Mouse (Mus musculus): Measurements from ENCODE around the gene Atp6v0c. TPM values are rescaled to one million over a fixed set of nuclear protein-coding genes. Genes with fewer than 3 reads are reported as not detected.

The Atp6v0c gene
- total and polyA plus RNA-seq, 3 experiments: 58.4 to 515 (median 125) TPM

GRCm38 (mm10) chr17:24156394-24156793, 13.1 kb downstream of the Atp6v0c start:
- H3K36me3 ChIP-seq (ENCODE audit: control insufficient read depth in 1 of 2, insufficient read depth in 2 of 2, low read length in 2 of 2): peaks cover 0 to 7% of the 10 kb centered on the region in 2 experiments; a peak in 2 of 4 replicates
- no peak for DNase-seq (ENCODE audit: low read depth, low spot score)

DNA sequence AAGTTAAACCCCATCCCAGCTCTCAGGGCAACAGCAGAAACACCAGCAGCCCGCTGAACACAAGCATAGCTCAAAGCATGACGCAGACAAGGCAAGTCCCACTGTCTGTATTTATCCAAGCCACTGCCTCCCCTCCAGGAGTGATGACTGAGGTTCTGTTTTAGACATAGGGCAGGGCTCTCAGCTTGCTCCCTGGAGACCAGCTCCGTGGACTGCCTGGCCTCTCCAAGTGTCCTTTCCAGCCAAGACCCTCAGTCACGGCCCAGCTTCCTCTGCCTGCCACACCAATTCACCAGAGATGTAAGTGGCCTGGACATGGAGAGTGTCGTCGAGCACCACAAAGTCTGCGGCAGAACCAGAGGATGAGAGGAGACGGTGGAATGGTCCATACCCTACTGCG, 13.8 kb downstream of the Atp6v0c start:
- H3K4me1 ChIP-seq (ENCODE audit: control insufficient read depth in 1 of 2, insufficient read depth in 2 of 2, low read length in 2 of 2): peaks cover 0 to 7% of the 10 kb centered on the region in 2 experiments; a peak in 1 of 4 replicates
- peaks cover 0 to 7% of the 10 kb centered on the region in 2 experiments; a peak in 2 of 4 replicates for H3K36me3 ChIP-seq (ENCODE audit: control insufficient read depth in 1 of 2, insufficient read depth in 2 of 2, low read length in 2 of 2)
- no peaks in the 10 kb centered on the region for H3K27me3 ChIP-seq (ENCODE audit: control insufficient read depth in 1 of 2, insufficient read depth in 2 of 2, low read length in 2 of 2)
- H3K27ac ChIP-seq (ENCODE audit: control insufficient read depth, low read depth, low read length): no peak overlapping the region
- no peak for TF ChIP-seq MAX (IDR thresholded peaks at IDR 0.05; ENCODE audit: low read length)
- TF ChIP-seq POLR2AphosphoS5 (IDR thresholded peaks at IDR 0.05; ENCODE audit: borderline replicate concordance, low read depth, low read length): no peak
- no peak for TF ChIP-seq NRF1 (IDR thresholded peaks at IDR 0.05; ENCODE audit: insufficient read depth, low read depth, low read length, poor library complexity, severe bottlenecking)
- no peak for TF ChIP-seq CHD1 (IDR thresholded peaks at IDR 0.05; ENCODE audit: low read depth, low read length)
- no peak for TF ChIP-seq POLR2A (IDR thresholded peaks at IDR 0.05; ENCODE audit: control insufficient read depth in 1 of 2, insufficient read depth in 1 of 2, low read depth in 1 of 2, low read length in 2 of 2, poor library complexity in 1 of 2)
- no peak for TF ChIP-seq SIN3A (IDR thresholded peaks at IDR 0.05; ENCODE audit: low read length)
- no peak for TF ChIP-seq BHLHE40 (IDR thresholded peaks at IDR 0.05; ENCODE audit: borderline replicate concordance, low read depth, low read length)
- TF ChIP-seq TCF12 (IDR thresholded peaks at IDR 0.05; ENCODE audit: low read depth, low read length): no peak
- TF ChIP-seq ZNF384 (IDR thresholded peaks at IDR 0.05; ENCODE audit: low read depth, low read length): no peak
- no peak for TF ChIP-seq MAFK (IDR thresholded peaks at IDR 0.05; ENCODE audit: borderline replicate concordance, low read depth, low read length)
- TF ChIP-seq E2F4 (IDR thresholded peaks at IDR 0.05; ENCODE audit: borderline replicate concordance, low read depth, low read length): no peak
- H3K4me3 ChIP-seq (ENCODE audit: control insufficient read depth in 1 of 2, insufficient read depth in 1 of 2, low read depth in 2 of 2, low read length in 2 of 2): no peak overlapping the region
- no peak overlapping the region for H3K9ac ChIP-seq (ENCODE audit: control insufficient read depth, low read depth, low read length, poor library complexity, severe bottlenecking)
- no peaks in the 10 kb centered on the region for H3K9me3 ChIP-seq (replicated peaks; ENCODE audit: insufficient read depth, low read length)
- no peak for DNase-seq (ENCODE audit: low read depth, low spot score)
- H3K79me2 ChIP-seq (ENCODE audit: control insufficient read depth, insufficient read depth, low read length, poor library complexity): no peaks in the 10 kb centered on the region

More at GRCm38 (mm10) chr17:24156394-24156793, 13.1 kb downstream of the Atp6v0c start:
- TF ChIP-seq POLR2A (IDR thresholded peaks at IDR 0.05; ENCODE audit: control insufficient read depth in 1 of 2, insufficient read depth in 1 of 2, low read depth in 1 of 2, low read length in 2 of 2, poor library complexity in 1 of 2) (no peak), POLR2AphosphoS5 (IDR thresholded peaks at IDR 0.05; ENCODE audit: borderline replicate concordance, low read depth, low read length) (no peak), GABPA (IDR thresholded peaks at IDR 0.05; ENCODE audit: low read depth, low read length) (no peak), MYB (IDR thresholded peaks at IDR 0.05; ENCODE audit: low read depth, low read length) (no peak), ZNF384 (IDR thresholded peaks at IDR 0.05; ENCODE audit: low read depth, low read length) (no peak), MAFK (IDR thresholded peaks at IDR 0.05; ENCODE audit: borderline replicate concordance, low read depth, low read length) (no peak), KAT2A (conservative IDR thresholded peaks at IDR 0.05; ENCODE audit: low read depth, low read length) (no peak), ETS1 (IDR thresholded peaks at IDR 0.05; ENCODE audit: low read depth, low read length) (no peak), MAZ (IDR thresholded peaks at IDR 0.05; ENCODE audit: low read depth, low read length) (no peak), EP300 (IDR thresholded peaks at IDR 0.05; ENCODE audit: low read depth in 1 of 2, low read length in 2 of 2) (no peak), UBTF (IDR thresholded peaks at IDR 0.05; ENCODE audit: borderline replicate concordance, insufficient read depth, low read depth, low read length) (no peak), HCFC1 (IDR thresholded peaks at IDR 0.05; ENCODE audit: low read depth, low read length) (no peak), POLR2AphosphoS2 (IDR thresholded peaks at IDR 0.05; ENCODE audit: low read length) (no peak), NRF1 (IDR thresholded peaks at IDR 0.05; ENCODE audit: insufficient read depth, low read depth, low read length, poor library complexity, severe bottlenecking) (no peak), ZC3H11A (IDR thresholded peaks at IDR 0.05; ENCODE audit: low read depth, low read length) (no peak), TAL1 (IDR thresholded peaks at IDR 0.05; ENCODE audit: low read length) (no peak)
- H3K9me3 ChIP-seq (replicated peaks; ENCODE audit: insufficient read depth, low read length): no peaks in the 10 kb centered on the region
- no peaks in the 10 kb centered on the region for H3K27me3 ChIP-seq (ENCODE audit: control insufficient read depth in 1 of 2, insufficient read depth in 2 of 2, low read length in 2 of 2)
- no peaks in the 10 kb centered on the region for H3K79me2 ChIP-seq (ENCODE audit: control insufficient read depth, insufficient read depth, low read length, poor library complexity)
- H3K4me3 ChIP-seq (ENCODE audit: control insufficient read depth in 1 of 2, insufficient read depth in 1 of 2, low read depth in 2 of 2, low read length in 2 of 2): no peak overlapping the region
- H3K4me1 ChIP-seq (ENCODE audit: control insufficient read depth in 1 of 2, insufficient read depth in 2 of 2, low read length in 2 of 2): peaks cover 0 to 7% of the 10 kb centered on the region in 2 experiments; a peak in 1 of 4 replicates
- no peak overlapping the region for H3K9ac ChIP-seq (ENCODE audit: control insufficient read depth, low read depth, low read length, poor library complexity, severe bottlenecking)
- H3K27ac ChIP-seq (ENCODE audit: control insufficient read depth, low read depth, low read length): no peak overlapping the region

Data from MEL (cell line).